Mouse (Mus musculus) testis, adult 2 months (tissue): ENCODE results near the gene Slc47a1. TPM values are rescaled to one million over a fixed set of nuclear protein-coding genes. Genes with fewer than 3 reads are reported as not detected.
A peak's percentile ranks its signal among the peaks of the same experiment; 100 is the strongest.

ENCODE experiments used
- H3K27ac ChIP-seq: fragments of 200-500 bp; 2 replicates; pipeline ENCODE4 v1.5.1; 2012; ENCODE audit warnings: low read depth, low read length; ENCODE audit not compliant: control insufficient read depth, insufficient read depth
- H3K27me3 ChIP-seq: fragments of 200-500 bp; 2 replicates; pipeline ENCODE4 v1.6.1; 2012; ENCODE audit warnings: mild to moderate bottlenecking, low read length, moderate library complexity; ENCODE audit not compliant: control insufficient read depth, insufficient read depth
- H3K36me3 ChIP-seq: fragments of 200-500 bp; 2 replicates; pipeline ENCODE4 v1.6.1; 2012; ENCODE audit warnings: mild to moderate bottlenecking, low read length; ENCODE audit not compliant: control insufficient read depth, insufficient read depth
- H3K4me1 ChIP-seq: fragments of 200-500 bp; 2 replicates; pipeline ENCODE4 v1.6.1; 2012; ENCODE audit warnings: low read length; ENCODE audit not compliant: control insufficient read depth, insufficient read depth
- H3K4me3 ChIP-seq: fragments of 200-500 bp; 2 replicates; pipeline ENCODE4 v1.5.1; 2012; ENCODE audit warnings: low read depth, mild to moderate bottlenecking, low read length, moderate library complexity, mixed read lengths; ENCODE audit not compliant: control insufficient read depth
- CTCF ChIP-seq: fragments of 200-500 bp; IDR thresholded peaks from 2 replicates; pipeline ENCODE4 v1.5.1; 2012; ENCODE audit warnings: low read depth, mild to moderate bottlenecking, inconsistent platforms, low read length, moderate library complexity; ENCODE audit not compliant: control insufficient read depth, insufficient read depth, insufficient replicate concordance
- POLR2A ChIP-seq: fragments of 200-500 bp; IDR thresholded peaks from 2 replicates; pipeline ENCODE4 v1.6.1; 2012; ENCODE audit warnings: low read depth, mild to moderate bottlenecking, inconsistent platforms, low read length, moderate library complexity; ENCODE audit not compliant: control insufficient read depth
- polyA plus RNA-seq: library from polyadenylated mRNA; depleted of rRNA; stranded (reverse); fragments of >200 nt; gene quantifications from 2 replicates; pipeline ENCODE4 v1.2.3, GENCODE M21; 2012

The Slc47a1 gene
- polyA plus RNA-seq, 1 experiment = 1.4 TPM

GRCm38 (mm10) chr11:61378651-61379050, 506 bp upstream of the Slc47a1 start:
- Histone ChIP-seq H3K27me3 (no peaks in the 10 kb centered on the region), H3K4me1 (peaks cover 7% of the 10 kb centered on the region), H3K36me3 (no peaks in the 10 kb centered on the region), H3K27ac (no peak overlapping the region), H3K4me3 (no peak overlapping the region)
- no peak for TF ChIP-seq POLR2A
- TF ChIP-seq CTCF = no peak

DNA sequence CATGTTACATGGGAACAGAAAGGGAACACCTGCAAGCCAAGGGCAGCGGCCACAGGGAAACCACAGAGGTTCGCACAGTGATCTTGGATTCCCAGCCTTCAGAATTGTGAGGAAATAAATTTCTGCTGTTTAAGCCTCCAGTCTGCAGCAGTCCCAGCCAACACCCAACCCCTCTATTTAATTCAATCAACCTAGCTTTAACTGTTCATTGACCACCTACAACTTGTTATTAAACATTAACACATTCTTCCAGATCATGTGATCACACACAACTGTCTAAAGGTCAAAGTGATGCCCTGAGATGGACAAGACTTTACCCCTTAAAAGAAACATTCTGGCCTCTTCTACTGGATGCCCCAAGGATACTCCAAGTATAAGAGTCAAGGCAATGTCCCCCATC, 9.5 kb downstream of the Slc47a1 start:
- Histone ChIP-seq H3K4me3 (no peak overlapping the region), H3K27ac (no peak overlapping the region), H3K27me3 (no peaks in the 10 kb centered on the region), H3K36me3 (no peaks in the 10 kb centered on the region), H3K4me1 (no peaks in the 10 kb centered on the region)
- TF ChIP-seq POLR2A (no peak), CTCF (no peak)

DNA sequence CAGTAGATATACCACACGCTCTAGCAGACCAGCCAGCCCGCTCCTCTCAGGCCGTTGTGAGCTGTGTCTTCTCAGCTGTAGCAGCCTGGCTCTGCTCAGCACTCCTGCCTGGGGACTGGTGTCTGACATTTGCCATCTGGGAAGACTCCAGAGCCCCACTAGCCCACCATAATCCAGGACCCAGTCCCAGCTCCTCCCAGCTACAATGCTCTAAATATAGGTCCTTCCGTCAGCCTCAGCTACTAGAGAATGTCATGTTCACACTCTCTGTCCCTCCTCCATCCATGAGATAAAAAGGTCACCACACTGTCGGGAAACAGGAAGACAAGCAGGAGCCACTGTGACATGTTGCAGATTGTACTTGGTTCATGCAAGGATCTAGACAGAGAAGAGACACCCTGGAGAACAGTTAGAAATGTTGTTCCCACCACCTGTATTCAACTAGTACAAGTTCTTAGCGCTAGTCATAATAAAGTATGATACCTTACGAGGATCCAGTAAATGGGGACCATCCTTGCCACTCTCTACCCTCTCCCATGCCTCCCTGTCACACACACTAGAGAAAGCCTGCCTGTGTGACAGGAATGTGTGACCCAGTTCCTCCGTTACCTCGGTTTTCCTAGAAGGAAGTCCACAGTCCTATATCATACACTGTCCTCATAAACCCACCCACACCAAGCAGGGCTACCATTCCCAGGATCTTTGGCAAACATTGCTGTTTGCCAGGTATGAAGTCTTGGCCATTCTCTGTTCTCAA, 11.4 kb downstream of the Slc47a1 start:
- TF ChIP-seq POLR2A (no peak), CTCF (no peak)
- Histone ChIP-seq H3K27ac (no peak overlapping the region), H3K27me3 (no peaks in the 10 kb centered on the region), H3K4me3 (no peak overlapping the region), H3K4me1 (peaks cover 3% of the 10 kb centered on the region), H3K36me3 (no peaks in the 10 kb centered on the region)

DNA sequence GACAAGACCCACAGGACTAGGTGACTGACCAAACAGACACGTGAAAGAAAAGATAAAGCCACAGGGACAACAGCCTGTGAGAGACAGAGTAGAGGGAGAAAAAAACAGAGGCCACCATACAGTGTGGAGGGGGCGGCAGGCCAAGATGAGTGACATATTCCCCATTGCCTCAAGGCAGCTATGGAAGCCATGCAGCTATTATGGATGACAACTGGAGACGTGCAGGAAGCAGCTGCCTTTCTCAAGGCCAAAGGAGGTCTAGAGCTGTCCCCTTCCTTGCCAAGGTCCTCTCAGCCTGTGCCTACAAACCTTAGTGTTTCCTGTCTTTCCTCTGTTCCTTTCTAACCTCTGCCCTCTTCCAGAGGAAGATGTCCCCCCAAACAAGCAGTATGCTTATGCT, 12.2 kb downstream of the Slc47a1 start:
- no peak for TF ChIP-seq CTCF
- TF ChIP-seq POLR2A = no peak
- Histone ChIP-seq H3K4me1 (peaks cover 5% of the 10 kb centered on the region), H3K27ac (no peak overlapping the region), H3K36me3 (no peaks in the 10 kb centered on the region), H3K4me3 (no peak overlapping the region), H3K27me3 (no peaks in the 10 kb centered on the region)

- H3K27me3 ChIP-seq = no peaks in the 10 kb centered on the region
- TF ChIP-seq CTCF (no peak), POLR2A (no peak)
- H3K4me3 ChIP-seq = no peak overlapping the region
- peaks cover 5% of the 10 kb centered on the region for H3K4me1 ChIP-seq
- H3K36me3 ChIP-seq = no peaks in the 10 kb centered on the region
- H3K27ac ChIP-seq = no peak overlapping the region
Observed at GRCm38 (mm10) chr11:61364096-61364495, 14.0 kb downstream of the Slc47a1 start.

DNA sequence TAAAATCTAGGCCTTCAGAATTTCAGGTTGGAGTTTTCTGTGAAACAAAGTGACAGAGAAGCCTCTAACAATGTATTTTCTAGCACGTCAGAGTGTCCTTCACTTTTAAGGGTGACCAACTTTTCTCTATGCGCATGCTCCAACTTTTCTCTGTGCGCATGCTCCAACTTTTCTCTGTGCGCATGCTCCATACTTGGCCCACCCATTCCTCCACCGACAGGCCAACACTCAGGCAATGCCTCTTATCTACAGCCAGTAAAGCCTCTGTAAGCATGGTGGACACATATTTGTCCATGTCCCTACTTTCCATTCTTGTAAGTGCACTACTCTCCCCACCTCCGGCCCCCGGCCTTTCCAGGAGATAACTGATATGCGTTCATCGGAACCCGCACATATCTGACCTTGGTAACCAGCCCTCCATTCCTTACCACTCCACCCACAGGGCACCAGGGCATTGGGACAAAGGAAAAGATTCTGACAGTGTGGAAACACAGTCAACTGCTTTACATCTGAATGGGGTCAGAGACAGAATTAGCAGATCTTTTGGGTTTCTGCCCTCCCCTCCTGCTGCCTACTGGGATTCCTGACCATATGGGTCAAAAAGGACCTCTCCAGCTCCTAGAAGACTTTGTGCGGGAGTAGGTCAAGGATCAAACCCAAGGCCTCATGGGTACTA, 16.5 kb downstream of the Slc47a1 start:
- Histone ChIP-seq H3K4me1 (peaks cover 5% of the 10 kb centered on the region), H3K36me3 (no peaks in the 10 kb centered on the region), H3K4me3 (peak overlapping the region; percentile 81), H3K27ac (peak overlapping the region; percentile 84), H3K27me3 (no peaks in the 10 kb centered on the region)
- TF ChIP-seq CTCF (no peak), POLR2A (peak; percentile 74; the same call in 1 of the 2 replicates)

GRCm38 (mm10) chr11:61356600-61356999, 21.5 kb downstream of the Slc47a1 start:
- Histone ChIP-seq H3K27me3 (no peaks in the 10 kb centered on the region), H3K36me3 (no peaks in the 10 kb centered on the region), H3K4me3 (no peak overlapping the region), H3K4me1 (peaks cover 1% of the 10 kb centered on the region; the same call in 1 of the 2 replicates), H3K27ac (no peak overlapping the region)
- TF ChIP-seq CTCF = no peak
- TF ChIP-seq POLR2A = no peak

DNA sequence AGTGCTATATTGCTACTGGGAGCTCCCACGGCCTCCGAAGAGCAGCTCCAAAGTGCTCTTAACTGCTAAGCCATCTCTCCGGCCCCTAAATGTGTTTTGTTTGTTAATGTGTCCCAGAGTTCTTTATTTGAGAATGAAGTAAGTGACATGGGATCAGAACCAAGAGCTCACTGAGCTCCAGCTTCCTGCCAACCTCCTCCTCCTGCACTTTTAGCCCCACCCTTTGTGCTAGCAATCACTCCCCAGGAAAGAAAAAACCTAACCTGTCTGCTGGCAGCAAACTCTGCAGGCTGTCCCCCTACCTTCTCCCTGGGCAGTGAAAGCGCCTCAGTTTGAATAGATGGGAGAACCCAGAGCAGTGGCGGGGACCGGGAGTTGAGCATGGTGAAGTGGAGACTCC, 22.0 kb downstream of the Slc47a1 start:
- no peak overlapping the region for H3K27ac ChIP-seq
- no peaks in the 10 kb centered on the region for H3K27me3 ChIP-seq
- TF ChIP-seq CTCF (no peak), POLR2A (no peak)

More for the DNA sequence above, 22.0 kb downstream of the Slc47a1 start:
- H3K4me1 ChIP-seq = no peaks in the 10 kb centered on the region
- no peaks in the 10 kb centered on the region for H3K36me3 ChIP-seq
- no peak overlapping the region for H3K4me3 ChIP-seq
